Mouse (Mus musculus): ENCODE measurements around the gene 1700001C19Rik.

DNA sequence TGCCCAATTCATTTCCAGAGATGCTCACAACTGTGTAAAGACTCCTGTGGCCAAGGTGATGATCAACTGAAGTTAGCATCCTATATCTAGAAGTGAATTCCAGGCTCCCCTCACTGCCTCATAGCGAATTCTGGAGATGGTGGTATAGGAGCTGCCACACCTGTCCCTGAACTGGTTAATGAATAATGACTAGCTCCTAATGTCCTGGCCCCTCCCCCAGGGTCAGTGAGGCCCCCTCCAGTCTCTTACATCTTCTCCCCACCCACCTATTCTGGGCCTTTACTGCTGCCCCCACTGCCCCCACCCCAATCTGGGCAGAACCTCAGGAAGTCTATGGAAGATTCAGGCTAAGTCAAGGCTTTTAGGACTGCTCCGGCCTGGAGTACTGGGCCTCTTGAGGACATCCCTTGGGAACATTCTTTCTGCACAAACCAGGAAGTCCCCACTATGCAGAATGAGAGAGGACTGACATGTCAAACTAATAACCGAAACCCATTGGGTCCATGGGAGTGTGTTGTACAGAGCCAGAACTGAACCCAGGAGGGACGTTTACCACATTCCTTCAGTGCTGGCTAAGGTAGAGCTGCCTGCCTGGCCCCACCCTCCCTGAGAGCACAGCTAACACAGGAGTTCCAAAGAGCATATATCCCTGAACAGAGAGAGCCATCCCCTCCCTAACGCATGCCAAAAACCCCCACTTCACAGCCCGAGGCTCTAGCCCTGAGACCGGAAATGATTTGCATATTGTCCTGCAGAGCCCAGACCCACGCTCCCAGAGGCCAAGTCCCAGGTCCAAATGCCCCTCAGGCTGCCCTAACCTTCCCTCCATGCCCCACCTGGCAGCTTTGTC lies 11.6 kb upstream of the 1700001C19Rik start:
- TF ChIP-seq CTCF (IDR thresholded peaks at IDR 0.05; ENCODE audit: borderline replicate concordance, control insufficient read depth, extremely low read depth, insufficient read depth, low read length, poor library complexity) (no peak), POLR2A (IDR thresholded peaks at IDR 0.05; ENCODE audit: control insufficient read depth, extremely low read depth, insufficient read depth, low read length, poor library complexity) (no peak)

All from thymus, adult 2 months (tissue).